Mouse (Mus musculus) ES-Bruce4 (cell line): ENCODE measurements around the gene Rai1.

Experiments
- CTCF ChIP-seq: IDR thresholded peaks from one replicate; pipeline ENCODE4 v1.8.1; 2011; ENCODE audit warnings: low read depth, low read length
- EP300 ChIP-seq: IDR thresholded peaks from 2 replicates; pipeline ENCODE4 v1.6.1; 2011; ENCODE audit warnings: low read depth, low read length; ENCODE audit not compliant: insufficient read depth
- POLR2A ChIP-seq: IDR thresholded peaks from one replicate; pipeline ENCODE4 v1.8.1; 2011; ENCODE audit warnings: low read length; ENCODE audit not compliant: insufficient read depth

DNA sequence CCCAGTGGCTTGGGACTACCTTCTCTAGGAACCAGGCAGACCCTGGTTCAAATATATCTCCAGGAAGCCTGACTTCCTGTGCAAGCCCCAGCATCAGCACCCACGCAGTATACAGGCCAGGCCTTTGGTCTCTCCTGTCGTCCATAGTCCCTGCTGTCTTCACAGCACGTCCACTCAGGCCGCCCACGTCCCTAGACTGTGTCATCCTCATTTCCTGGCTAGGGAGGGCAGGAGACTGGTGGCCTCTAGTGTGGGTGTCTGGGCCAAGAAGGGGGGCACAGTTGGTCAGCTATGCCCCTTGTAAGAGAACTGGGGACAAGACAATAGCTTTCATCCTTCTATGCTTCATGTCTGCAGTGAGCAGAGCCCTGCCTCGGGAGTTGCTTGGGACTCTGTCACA lies 87.7 kb downstream of the Rai1 start:
- TF ChIP-seq POLR2A: no peak
- TF ChIP-seq CTCF: no peak
- TF ChIP-seq EP300: no peak
